Mouse (Mus musculus) MEL (cell line): Measurements from ENCODE around the gene Hacd3. TPM values are rescaled to one million over a fixed set of nuclear protein-coding genes. Genes with fewer than 3 reads are reported as not detected.

Experiments
- DNase-seq: peaks from one replicate; pipeline ENCODE4 v3.0.0; 2011; ENCODE audit warnings: low read depth, low spot score
- H3K27ac ChIP-seq: 2 replicates; pipeline ENCODE4 v1.5.1; 2012; ENCODE audit warnings: low read depth, mild to moderate bottlenecking, control low read depth, low read length, moderate library complexity; ENCODE audit not compliant: control insufficient read depth
- H3K27me3 ChIP-seq, 2 experiments: fragments of 150-350 bp in 1 of 2; sonication (generic) in 1 of 2; 2 replicates each; pipeline ENCODE4 v1.6.1; 2012; ENCODE audit warnings: low read length in 2 of 2, mild to moderate bottlenecking in 2 of 2, improper control_type of control experiment in 1 of 2, moderate library complexity in 1 of 2; ENCODE audit not compliant: insufficient read depth in 2 of 2, control insufficient read depth in 1 of 2
- H3K36me3 ChIP-seq, 2 experiments: 2 replicates each; pipeline ENCODE4 v1.6.1; 2012 to 2014; ENCODE audit warnings: low read length in 2 of 2, improper control_type of control experiment in 1 of 2, inconsistent platforms in 1 of 2, mild to moderate bottlenecking in 1 of 2; ENCODE audit not compliant: insufficient read depth in 2 of 2, control insufficient read depth in 1 of 2
- H3K4me1 ChIP-seq, 2 experiments: fragments of 150-350 bp in 1 of 2; sonication (generic) in 1 of 2; 2 replicates each; pipeline ENCODE4 v1.6.1; 2012; ENCODE audit warnings: low read length in 2 of 2, improper control_type of control experiment in 1 of 2, mild to moderate bottlenecking in 1 of 2; ENCODE audit not compliant: insufficient read depth in 2 of 2, control insufficient read depth in 1 of 2
- H3K4me3 ChIP-seq, 2 experiments: fragments of 150-350 bp in 1 of 2; sonication (generic) in 1 of 2; 2 replicates each; pipeline ENCODE4 v1.5.1; 2012; ENCODE audit warnings: low read depth in 2 of 2, low read length in 2 of 2, mild to moderate bottlenecking in 2 of 2, moderate library complexity in 2 of 2, control low read depth in 1 of 2, improper control_type of control experiment in 1 of 2; ENCODE audit not compliant: control insufficient read depth in 1 of 2, insufficient read depth in 1 of 2
- H3K79me2 ChIP-seq: 2 replicates; pipeline ENCODE4 v1.6.1; 2012; ENCODE audit warnings: mild to moderate bottlenecking, low read length, moderate library complexity; ENCODE audit not compliant: control insufficient read depth, poor library complexity, insufficient read depth
- H3K9ac ChIP-seq: 2 replicates; pipeline ENCODE4 v1.6.1; 2012; ENCODE audit warnings: low read depth, mild to moderate bottlenecking, control low read depth, low read length, moderate library complexity; ENCODE audit not compliant: control insufficient read depth, poor library complexity, severe bottlenecking
- H3K9me3 ChIP-seq: fragments of 150-350 bp; sonication (generic); replicated peaks from 2 replicates; pipeline ENCODE4 v1.6.1; 2012; ENCODE audit warnings: mild to moderate bottlenecking, low read length, improper control_type of control experiment, moderate library complexity; ENCODE audit not compliant: insufficient read depth
- BHLHE40 ChIP-seq: IDR thresholded peaks from 2 replicates; pipeline ENCODE4 v1.6.1; 2012; ENCODE audit warnings: low read depth, mild to moderate bottlenecking, inconsistent platforms, low read length, improper control_type of control experiment, borderline replicate concordance
- CHD1 ChIP-seq: IDR thresholded peaks from 2 replicates; pipeline ENCODE4 v1.6.1; 2012; ENCODE audit warnings: low read depth, mild to moderate bottlenecking, inconsistent platforms, low read length, improper control_type of control experiment
- CHD2 ChIP-seq: IDR thresholded peaks from 2 replicates; pipeline ENCODE4 v1.6.1; 2011; ENCODE audit warnings: low read length, improper control_type of control experiment
- CTCF ChIP-seq, 3 experiments: IDR thresholded peaks in 2 of 3; conservative IDR thresholded peaks in 1 of 3; 2 replicates each; pipeline ENCODE4 v1.5.1; 2011 to 2012; ENCODE audit warnings: low read length in 3 of 3, low read depth in 2 of 3, mild to moderate bottlenecking in 2 of 3, improper control_type of control experiment in 1 of 3, inconsistent platforms in 1 of 3, mixed read lengths in 1 of 3, moderate library complexity in 1 of 3; ENCODE audit not compliant: control insufficient read depth in 1 of 3, insufficient read depth in 1 of 3, poor library complexity in 1 of 3, severe bottlenecking in 1 of 3
- ELF1 ChIP-seq: IDR thresholded peaks from 2 replicates; pipeline ENCODE4 v1.6.1; 2014; ENCODE audit warnings: low read depth, mild to moderate bottlenecking, inconsistent platforms, low read length, improper control_type of control experiment, moderate library complexity
- EP300 ChIP-seq, 2 experiments: IDR thresholded peaks; 2 replicates each; pipeline ENCODE4 v1.6.1; 2011; ENCODE audit warnings: improper control_type of control experiment in 2 of 2, low read length in 2 of 2, low read depth in 1 of 2, mild to moderate bottlenecking in 1 of 2
- ETS1 ChIP-seq: IDR thresholded peaks from 2 replicates; pipeline ENCODE4 v1.6.1; 2012; ENCODE audit warnings: low read depth, mild to moderate bottlenecking, inconsistent platforms, low read length, improper control_type of control experiment, moderate library complexity
- GABPA ChIP-seq: IDR thresholded peaks from 2 replicates; pipeline ENCODE4 v1.6.1; 2012; ENCODE audit warnings: low read depth, mild to moderate bottlenecking, inconsistent platforms, low read length, improper control_type of control experiment, moderate library complexity
- GATA1 ChIP-seq: IDR thresholded peaks from 2 replicates; pipeline ENCODE4 v1.6.1; 2011; ENCODE audit warnings: low read depth, low read length, improper control_type of control experiment
- HCFC1 ChIP-seq: IDR thresholded peaks from 2 replicates; pipeline ENCODE4 v1.6.1; 2012; ENCODE audit warnings: low read depth, mild to moderate bottlenecking, inconsistent platforms, low read length, improper control_type of control experiment, moderate library complexity
- JUND ChIP-seq: IDR thresholded peaks from 2 replicates; pipeline ENCODE4 v1.6.1; 2011; ENCODE audit warnings: low read depth, mild to moderate bottlenecking, improper control_type of control experiment, low read length
- KAT2A ChIP-seq: conservative IDR thresholded peaks from 2 replicates; pipeline ENCODE4 v1.6.1; 2012; ENCODE audit warnings: low read depth, low read length, improper control_type of control experiment, inconsistent platforms
- MAFK ChIP-seq: IDR thresholded peaks from 2 replicates; pipeline ENCODE4 v1.6.1; 2011; ENCODE audit warnings: low read depth, mild to moderate bottlenecking, low read length, improper control_type of control experiment, borderline replicate concordance
- MAX ChIP-seq: IDR thresholded peaks from 2 replicates; pipeline ENCODE4 v1.6.1; 2011; ENCODE audit warnings: low read length, improper control_type of control experiment
- MAZ ChIP-seq: IDR thresholded peaks from 2 replicates; pipeline ENCODE4 v1.6.1; 2012; ENCODE audit warnings: low read depth, mild to moderate bottlenecking, inconsistent platforms, low read length, improper control_type of control experiment
- MEF2A ChIP-seq: IDR thresholded peaks from 2 replicates; pipeline ENCODE4 v1.6.1; 2014; ENCODE audit warnings: low read depth, mild to moderate bottlenecking, inconsistent platforms, low read length, improper control_type of control experiment; ENCODE audit not compliant: poor library complexity, insufficient replicate concordance, severe bottlenecking; ENCODE audit errors: extremely low read depth
- MXI1 ChIP-seq: IDR thresholded peaks from 2 replicates; pipeline ENCODE4 v1.6.1; 2011; ENCODE audit warnings: mild to moderate bottlenecking, low read depth, low read length, improper control_type of control experiment
- MYB ChIP-seq: IDR thresholded peaks from 2 replicates; pipeline ENCODE4 v1.6.1; 2011; ENCODE audit warnings: mild to moderate bottlenecking, low read depth, low read length, improper control_type of control experiment
- MYC ChIP-seq: IDR thresholded peaks from 2 replicates; pipeline ENCODE4 v1.6.1; 2011; ENCODE audit warnings: low read depth, mild to moderate bottlenecking, low read length, improper control_type of control experiment, moderate library complexity
- NELFE ChIP-seq: IDR thresholded peaks from 2 replicates; pipeline ENCODE4 v1.6.1; 2011; ENCODE audit warnings: low read depth, low read length, improper control_type of control experiment
- NRF1 ChIP-seq: IDR thresholded peaks from 2 replicates; pipeline ENCODE4 v1.6.1; 2014; ENCODE audit warnings: low read depth, mild to moderate bottlenecking, inconsistent platforms, low read length, improper control_type of control experiment, moderate library complexity; ENCODE audit not compliant: poor library complexity, insufficient read depth, severe bottlenecking
- POLR2A ChIP-seq, 2 experiments: IDR thresholded peaks; 2 replicates each; pipeline ENCODE4 v1.6.1; 2011 to 2012; ENCODE audit warnings: low read length in 2 of 2, mild to moderate bottlenecking in 2 of 2, control low read depth in 1 of 2, improper control_type of control experiment in 1 of 2, low read depth in 1 of 2, moderate library complexity in 1 of 2; ENCODE audit not compliant: control insufficient read depth in 1 of 2, insufficient read depth in 1 of 2, poor library complexity in 1 of 2
- POLR2AphosphoS2 ChIP-seq: IDR thresholded peaks from 2 replicates; pipeline ENCODE4 v1.6.1; 2011; ENCODE audit warnings: low read length, improper control_type of control experiment
- POLR2AphosphoS5 ChIP-seq: IDR thresholded peaks from 2 replicates; pipeline ENCODE4 v1.6.1; 2012; ENCODE audit warnings: low read depth, borderline replicate concordance, mild to moderate bottlenecking, inconsistent platforms, low read length, moderate library complexity, mixed read lengths
- RAD21 ChIP-seq: IDR thresholded peaks from 2 replicates; pipeline ENCODE4 v1.6.1; 2011; ENCODE audit warnings: mild to moderate bottlenecking, low read depth, low read length, improper control_type of control experiment
- RCOR1 ChIP-seq: IDR thresholded peaks from 2 replicates; pipeline ENCODE4 v1.6.1; 2012; ENCODE audit warnings: low read depth, mild to moderate bottlenecking, inconsistent platforms, low read length, improper control_type of control experiment
- SMC3 ChIP-seq: IDR thresholded peaks from 2 replicates; pipeline ENCODE4 v1.6.1; 2011; ENCODE audit warnings: low read depth, low read length, improper control_type of control experiment
- TAL1 ChIP-seq: IDR thresholded peaks from 2 replicates; pipeline ENCODE4 v1.6.1; 2012; ENCODE audit warnings: mild to moderate bottlenecking, inconsistent platforms, low read length, moderate library complexity, mixed read lengths
- TBP ChIP-seq: IDR thresholded peaks from 2 replicates; pipeline ENCODE4 v1.8.0; 2011; ENCODE audit warnings: low read depth, low read length, improper control_type of control experiment
- TCF12 ChIP-seq: IDR thresholded peaks from 2 replicates; pipeline ENCODE4 v1.6.1; 2014; ENCODE audit warnings: low read depth, mild to moderate bottlenecking, inconsistent platforms, low read length, improper control_type of control experiment, moderate library complexity
- UBTF ChIP-seq: IDR thresholded peaks from 2 replicates; pipeline ENCODE4 v1.6.1; 2012; ENCODE audit warnings: low read depth, mild to moderate bottlenecking, inconsistent platforms, low read length, improper control_type of control experiment, moderate library complexity, borderline replicate concordance; ENCODE audit not compliant: insufficient read depth
- USF1 ChIP-seq: IDR thresholded peaks from 2 replicates; pipeline ENCODE4 v1.6.1; 2014; ENCODE audit warnings: low read depth, mild to moderate bottlenecking, inconsistent platforms, low read length, improper control_type of control experiment, moderate library complexity
- USF2 ChIP-seq, 2 experiments: IDR thresholded peaks; 2 replicates each; pipeline ENCODE4 v1.6.1; 2011 to 2012; ENCODE audit warnings: improper control_type of control experiment in 2 of 2, low read length in 2 of 2, borderline replicate concordance in 1 of 2, inconsistent platforms in 1 of 2, low read depth in 1 of 2, mild to moderate bottlenecking in 1 of 2; ENCODE audit not compliant: insufficient read depth in 1 of 2
- ZC3H11A ChIP-seq: IDR thresholded peaks from 2 replicates; pipeline ENCODE4 v1.6.1; 2012; ENCODE audit warnings: low read depth, mild to moderate bottlenecking, inconsistent platforms, low read length, improper control_type of control experiment
- ZKSCAN1 ChIP-seq: IDR thresholded peaks from 2 replicates; pipeline ENCODE4 v1.6.1; 2012; ENCODE audit warnings: low read depth, mild to moderate bottlenecking, inconsistent platforms, low read length, improper control_type of control experiment, moderate library complexity
- ZMIZ1 ChIP-seq: IDR thresholded peaks from 2 replicates; pipeline ENCODE4 v1.6.1; 2012; ENCODE audit warnings: low read depth, mild to moderate bottlenecking, inconsistent platforms, low read length, improper control_type of control experiment, moderate library complexity
- ZNF384 ChIP-seq: IDR thresholded peaks from 2 replicates; pipeline ENCODE4 v1.6.1; 2012; ENCODE audit warnings: low read depth, mild to moderate bottlenecking, inconsistent platforms, low read length, improper control_type of control experiment
- polyA plus RNA-seq, 2 experiments: library from polyadenylated mRNA; stranded (reverse) in 1 of 2; unstranded in 1 of 2; fragments of >175 nt in 1 of 2; fragments of >200 nt in 1 of 2; gene quantifications; 2 replicates each; pipeline versions ENCODE4 v1.2.1 to v1.2.4; 2012; ENCODE audit warnings: low replicate concordance in 2 of 2, low read depth in 1 of 2; ENCODE audit not compliant: insufficient read length in 2 of 2, insufficient read depth in 1 of 2, missing spikeins in 1 of 2
- total RNA-seq: library from RNA; depleted of rRNA; stranded (reverse); fragments of 300-350 nt; gene quantifications from 2 replicates; pipeline ENCODE4 v1.2.3, GENCODE M21; 2012

The Hacd3 gene
- total and polyA plus RNA-seq, 3 experiments, result 47.3 to 340 (median 57.9) TPM

- H3K36me3 ChIP-seq, result peaks cover 0 to 16% of the 10 kb centered on the region in 2 experiments; a peak in 2 of 4 replicates
- H3K9me3 ChIP-seq, result no peaks in the 10 kb centered on the region
- peak overlapping the region; percentile 47 to 50 for H3K4me3 ChIP-seq
- H3K79me2 ChIP-seq, result no peaks in the 10 kb centered on the region
- H3K4me1 ChIP-seq, result peaks cover 12 to 43% of the 10 kb centered on the region in 2 experiments; a peak in 3 of 4 replicates
- H3K27me3 ChIP-seq, result no peaks in the 10 kb centered on the region
- H3K9ac ChIP-seq, result peak overlapping the region; percentile 55
- H3K27ac ChIP-seq, result peak overlapping the region; percentile 76
- peak; percentile 87 for DNase-seq
- TF ChIP-seq BHLHE40 (peak; percentile 87), ZNF384 (no peak), RAD21 (no peak; the same call in 1 of the 2 replicates), HCFC1 (no peak), UBTF (no peak), POLR2AphosphoS2 (no peak), ELF1 (no peak), TCF12 (peak; percentile 85), CTCF (IDR thresholded peaks at IDR 0.05 in 2 of 3, conservative IDR thresholded peaks at IDR 0.05 in 1 of 3; ENCODE audit: control insufficient read depth in 1 of 3, insufficient read depth in 1 of 3, low read depth in 2 of 3, low read length in 3 of 3, poor library complexity in 1 of 3, severe bottlenecking in 1 of 3) (no peak), SMC3 (peak; percentile 14), JUND (no peak), TAL1 (peak; percentile 89), ETS1 (peak; percentile 89), RCOR1 (peak; percentile 55), POLR2A (IDR thresholded peaks at IDR 0.05; ENCODE audit: control insufficient read depth in 1 of 2, insufficient read depth in 1 of 2, low read depth in 1 of 2, low read length in 2 of 2, poor library complexity in 1 of 2) (no peak), MYC (peak; percentile 72; the same call in 1 of the 2 replicates), USF1 (peak; percentile 31; the same call in 1 of the 2 replicates), MAX (peak; percentile 76), GABPA (no peak), ZC3H11A (no peak), MAFK (peak; percentile 43; the same call in 1 of the 2 replicates), MAZ (no peak), ZKSCAN1 (no peak), MXI1 (peak; percentile 90), TBP (no peak), NRF1 (no peak), EP300 (IDR thresholded peaks at IDR 0.05; ENCODE audit: low read depth in 1 of 2, low read length in 2 of 2) (peak; percentile 69 to 80; a peak in 3 of 4 replicates), KAT2A (no peak), ZMIZ1 (no peak), GATA1 (peak; percentile 81), MEF2A (peak; percentile 96), POLR2AphosphoS5 (no peak), CHD2 (no peak), CHD1 (peak; percentile 56; the same call in 1 of the 2 replicates), NELFE (no peak; the same call in 1 of the 2 replicates), USF2 (IDR thresholded peaks at IDR 0.05; ENCODE audit: borderline replicate concordance in 1 of 2, insufficient read depth in 1 of 2, low read depth in 1 of 2, low read length in 2 of 2) (no peak), MYB (no peak)
Measured at GRCm38 (mm10) chr9:64938535-64938934, 83.0 kb downstream of the Hacd3 start.
